Mouse (Mus musculus): Measurements from ENCODE around the gene Osbpl11. TPM values are rescaled to one million over a fixed set of nuclear protein-coding genes. Genes with fewer than 3 reads are reported as not detected.

Gene Osbpl11
- polyA plus RNA-seq, 1 experiment from 2014 or later = 18.9 TPM

GRCm38 (mm10) chr16:33289981-33290380 is 105.1 kb downstream of the Osbpl11 start:
- H3K4me1 ChIP-seq (ENCODE audit: control insufficient read depth, insufficient read depth, low read length) = no peaks in the 10 kb centered on the region
- H3K4me3 ChIP-seq (ENCODE audit: low read length) = no peak overlapping the region
- no peak overlapping the region for H3K4me2 ChIP-seq (replicated peaks; ENCODE audit: low read depth, low read length)
- H3K9me3 ChIP-seq (ENCODE audit: control insufficient read depth, low read length) = peaks cover 8% of the 10 kb centered on the region
- no peaks in the 10 kb centered on the region for H3K27me3 ChIP-seq (ENCODE audit: control insufficient read depth, insufficient read depth, low read length)
- no peak overlapping the region for H3K9ac ChIP-seq (ENCODE audit: low read depth, low read length)
- H3K27ac ChIP-seq (ENCODE audit: low read depth, low read length) = no peak overlapping the region
- H3K36me3 ChIP-seq (ENCODE audit: control insufficient read depth, insufficient read depth, low read length) = peaks cover 81% of the 10 kb centered on the region
- WGBS = 77% methylated on average over 7 of the region's 7 CpGs
- ATAC-seq (ENCODE audit: low FRiP score, low TSS enrichment) = no peak

GRCm38 (mm10) chr16:33292241-33292640 is 107.4 kb downstream of the Osbpl11 start:
- no peaks in the 10 kb centered on the region for H3K4me1 ChIP-seq (ENCODE audit: control insufficient read depth, insufficient read depth, low read length)
- no peak overlapping the region for H3K27ac ChIP-seq (ENCODE audit: low read depth, low read length)
- H3K4me2 ChIP-seq (replicated peaks; ENCODE audit: low read depth, low read length) = no peak overlapping the region
- no peaks in the 10 kb centered on the region for H3K27me3 ChIP-seq (ENCODE audit: control insufficient read depth, insufficient read depth, low read length)
- no peak overlapping the region for H3K9ac ChIP-seq (ENCODE audit: low read depth, low read length)
- H3K9me3 ChIP-seq (ENCODE audit: control insufficient read depth, low read length) = peaks cover 8% of the 10 kb centered on the region
- peaks cover 96% of the 10 kb centered on the region for H3K36me3 ChIP-seq (ENCODE audit: control insufficient read depth, insufficient read depth, low read length)
- 98% methylated on average over 7 of the region's 7 CpGs for WGBS
- ATAC-seq (ENCODE audit: low FRiP score, low TSS enrichment) = no peak
- no peak overlapping the region for H3K4me3 ChIP-seq (ENCODE audit: low read length)

Other genes with a start within 250 kb of the Osbpl11 start
- 5.1 and 5.6 TPM in 2 replicates for gene Iqcg, start 128.9 kb upstream of the Osbpl11 start, polyA plus RNA-seq (2014; fragmentation: Nextera tagmentation; extraction: Ambion mirVana)
- 1,051 and 1,546 TPM in 2 replicates for gene Rpl35a, start 128.6 kb upstream of the Osbpl11 start, polyA plus RNA-seq (2014; fragmentation: Nextera tagmentation; extraction: Ambion mirVana)
- 1.5 and 5.0 TPM in 2 replicates for gene Lmln, start 122.5 kb upstream of the Osbpl11 start, polyA plus RNA-seq (2014; fragmentation: Nextera tagmentation; extraction: Ambion mirVana)
- gene Snx4, start 66.4 kb downstream of the Osbpl11 start, polyA plus RNA-seq (2014; fragmentation: Nextera tagmentation; extraction: Ambion mirVana) = 68.5 and 79.7 TPM in 2 replicates
- 42.2 and 59.3 TPM in 2 replicates for gene Zfp148, start 195.8 kb downstream of the Osbpl11 start, polyA plus RNA-seq (2014; fragmentation: Nextera tagmentation; extraction: Ambion mirVana)

Measured in kidney, embryonic 14.5 days (tissue).